Mouse (Mus musculus): ENCODE measurements at regions not wholly inside any gene's neighbourhood (a gene's known extent, or its start where the extent isn't known, plus 50 kb on each side); places are given as distances from the start of the nearest gene placed in this dataset.
A peak's percentile ranks its signal among the peaks of the same experiment; 100 is the strongest.

GRCm38 (mm10) chr17:31777751-31778150 is 77.9 kb downstream of the Sik1 start:
- no peak for DNase-seq

- DNase-seq = no peak
Measured at GRCm38 (mm10) chr17:31779466-31779865, 76.1 kb downstream of the Sik1 start.

- no peak for DNase-seq
Measured at GRCm38 (mm10) chr17:31782251-31782650, 73.4 kb downstream of the Sik1 start.

- no peak for DNase-seq
Measured at GRCm38 (mm10) chr17:31783071-31783470, 72.5 kb downstream of the Sik1 start.

GRCm38 (mm10) chr17:31788316-31788715 is 67.3 kb downstream of the Sik1 start:
- DNase-seq = no peak

- no peak for DNase-seq
Measured at GRCm38 (mm10) chr17:31789068-31789583, 66.5 kb downstream of the Sik1 start.

GRCm38 (mm10) chr17:31789906-31790279 is 65.7 kb downstream of the Sik1 start:
- peak; percentile 16 for DNase-seq

GRCm38 (mm10) chr17:31790280-31791063 is 65.1 kb downstream of the Sik1 start:
- peak; percentile 33 for DNase-seq

- DNase-seq = no peak
Measured at GRCm38 (mm10) chr17:31791656-31792055, 63.9 kb downstream of the Sik1 start.

- no peak for DNase-seq
Measured at GRCm38 (mm10) chr17:31793040-31793439, 62.6 kb downstream of the Sik1 start.

GRCm38 (mm10) chr17:31793521-31793920 is 62.1 kb downstream of the Sik1 start:
- DNase-seq = peak; percentile 13

GRCm38 (mm10) chr17:31793964-31794363 is 61.6 kb downstream of the Sik1 start:
- no peak for DNase-seq
